Mouse (Mus musculus) lung, postnatal 36 days (tissue): ENCODE data around the gene Elob.

ENCODE experiments used
- DNase-seq: peaks from one replicate; pipeline ENCODE4 v3.0.0; 2022; ENCODE audit warnings: mixed read lengths

Elob gene

GRCm38 (mm10) chr17:23829064-23829619 lies at the start of gene Elob:
Elob (minus strand) TSS chr17:23829136.
- peak; percentile 90 for DNase-seq

GRCm38 (mm10) chr17:23877166-23877565 lies 48.2 kb upstream of the Elob start:
- no peak for DNase-seq

- DNase-seq, result no peak
Observed at GRCm38 (mm10) chr17:23876741-23877140, 47.8 kb upstream of the Elob start.

DNA sequence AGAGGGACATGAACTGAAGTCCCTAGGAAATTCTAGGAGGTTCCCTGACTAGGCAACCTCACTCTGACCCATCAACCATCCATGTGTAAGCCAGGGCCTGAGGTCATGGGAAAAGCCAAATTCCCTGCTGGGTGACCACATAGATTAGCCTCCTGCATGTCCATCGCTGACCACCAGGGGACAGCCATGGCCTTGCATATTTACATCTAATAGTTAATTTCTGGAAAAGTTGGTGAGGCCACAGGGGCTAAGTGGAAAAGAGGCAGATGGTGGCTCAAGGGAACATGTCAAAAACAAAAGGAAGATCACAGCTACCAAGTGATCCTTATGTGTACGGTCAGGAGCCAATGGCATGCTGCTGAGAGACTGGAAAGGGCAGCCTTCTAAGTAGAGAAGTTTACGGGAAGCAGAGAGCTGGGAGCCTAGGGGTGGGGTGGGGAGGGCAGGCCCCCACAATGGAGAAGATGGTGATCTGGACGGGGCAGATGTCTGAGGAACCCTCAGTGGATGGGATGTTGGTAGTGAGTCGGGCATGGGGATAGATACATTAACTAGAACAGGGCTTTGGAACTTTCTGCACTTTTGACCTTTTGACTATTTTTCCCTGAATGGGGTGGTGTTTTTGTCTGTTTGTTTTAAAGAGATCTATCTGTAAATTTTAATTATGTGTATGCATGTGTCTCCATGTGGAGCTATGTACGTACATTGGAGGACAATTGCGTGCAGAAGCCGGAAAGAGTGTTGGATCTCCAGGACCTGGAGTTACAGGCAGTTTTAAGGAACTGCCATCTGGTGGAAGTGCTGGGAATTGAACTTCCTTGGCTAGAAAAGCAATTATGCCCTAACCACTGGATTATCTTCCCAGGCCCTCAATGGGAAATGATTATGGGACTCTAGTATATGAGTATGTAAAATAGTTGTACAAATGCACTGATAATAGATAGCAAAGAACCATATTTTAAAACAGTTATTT lies 45.2 kb upstream of the Elob start:
- peak; percentile 80 for DNase-seq

GRCm38 (mm10) chr17:23868513-23868912 lies 39.6 kb upstream of the Elob start:
- DNase-seq, result peak; percentile 47

DNA sequence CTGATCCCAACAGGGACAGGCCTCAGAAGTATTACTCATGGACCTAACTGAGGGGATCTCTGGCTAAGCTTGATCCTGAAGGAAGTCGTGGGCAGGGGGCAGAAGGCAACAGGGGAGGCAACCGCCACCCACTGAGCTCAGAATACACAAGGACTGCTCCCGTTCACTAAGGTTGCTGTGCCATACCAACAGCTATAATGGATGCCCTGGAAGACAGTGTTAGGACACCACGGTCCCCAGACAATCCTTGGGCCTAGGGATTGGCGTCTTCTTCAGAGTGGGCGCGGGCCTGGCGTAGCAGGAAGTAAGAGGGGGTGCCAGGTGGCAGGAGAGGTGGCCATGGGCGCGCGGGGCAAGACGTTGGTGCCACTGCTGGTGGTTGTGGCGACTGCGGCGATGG lies 38.8 kb upstream of the Elob start, which contains the start of gene Prss21:
Gene Prss21 (plus strand): TSS at position 301 of the 400 bp plus-strand sequence.
- DNase-seq, result no peak

DNA sequence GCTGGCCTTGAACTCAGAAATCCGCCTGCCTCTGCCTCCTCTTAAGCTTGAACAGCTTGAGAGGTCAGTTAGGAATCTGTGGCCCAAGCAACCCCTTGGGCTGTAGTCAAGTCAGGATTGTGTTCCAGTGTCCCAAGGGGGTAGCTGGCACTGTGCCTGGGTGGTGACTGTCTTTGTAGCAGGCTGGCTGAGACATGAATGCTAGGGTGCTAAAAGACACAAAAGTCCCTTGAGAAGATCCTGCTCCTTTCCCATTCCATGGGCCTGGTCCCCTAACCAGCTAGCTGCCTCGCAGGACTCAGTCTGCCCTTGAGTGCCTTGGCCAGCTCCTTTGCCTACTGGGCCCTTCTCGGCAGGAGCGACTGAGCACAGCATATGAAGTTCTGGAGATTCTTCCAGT lies 34.0 kb upstream of the Elob start:
- no peak for DNase-seq

DNA sequence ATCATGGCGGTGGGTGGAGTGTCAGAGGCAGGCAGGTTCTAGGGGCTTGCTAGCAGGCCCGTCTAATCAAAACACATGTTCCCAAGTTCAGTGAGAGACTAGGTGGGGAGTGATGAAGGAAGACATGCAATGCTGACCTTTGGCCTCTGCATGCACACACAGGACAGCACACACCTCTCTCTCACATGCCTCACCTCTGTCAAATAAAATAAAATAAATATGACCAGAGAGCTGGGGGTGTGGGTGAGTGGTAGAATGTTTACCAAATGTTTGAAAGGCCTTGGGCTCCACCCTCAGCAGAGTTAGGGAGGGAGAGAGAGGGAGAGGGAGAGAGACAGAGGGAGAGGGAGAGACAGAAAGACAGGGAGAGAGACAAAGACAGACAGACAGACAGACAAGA lies 29.0 kb upstream of the Elob start:
- DNase-seq, result no peak

DNA sequence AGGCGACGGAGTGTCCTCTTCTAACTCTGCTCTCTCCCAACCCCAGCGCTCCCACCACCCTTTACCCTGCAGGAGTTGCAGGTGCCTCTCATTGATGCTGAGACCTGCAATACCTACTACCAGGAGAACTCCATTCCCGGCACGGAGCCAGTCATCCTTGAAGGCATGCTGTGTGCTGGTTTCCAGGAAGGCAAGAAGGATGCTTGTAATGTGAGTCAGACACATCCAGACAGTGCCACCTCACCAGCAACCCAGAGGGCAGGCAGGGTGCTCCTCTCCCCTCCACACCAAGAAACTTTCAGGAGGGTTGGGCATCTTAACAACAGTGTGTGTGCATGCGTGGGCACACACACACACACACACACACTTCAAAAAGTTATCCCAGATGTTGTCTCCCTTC lies 28.3 kb upstream of the Elob start:
- DNase-seq, result no peak

GRCm38 (mm10) chr17:23854229-23854765 lies 25.4 kb upstream of the Elob start:
- DNase-seq, result no peak

DNA sequence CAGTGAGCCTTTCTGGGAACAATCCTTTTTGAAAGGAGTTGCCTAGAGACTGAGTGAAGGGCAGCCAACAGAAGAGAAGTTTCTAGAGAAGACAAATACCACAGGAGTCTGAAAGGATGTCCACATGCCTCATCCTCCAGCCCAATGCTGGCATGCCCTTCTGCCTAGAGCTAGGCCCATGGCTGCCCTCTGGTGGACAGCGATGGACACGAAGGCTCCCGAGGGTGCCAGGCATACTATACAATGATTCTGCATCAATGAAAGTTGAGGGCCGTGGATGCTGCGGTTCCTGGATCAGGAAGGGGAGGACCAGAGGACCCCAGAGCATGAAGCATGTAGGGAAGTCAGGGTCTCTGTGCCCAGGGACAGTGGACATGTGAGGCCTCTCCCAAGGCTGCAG lies 24.4 kb upstream of the Elob start:
- DNase-seq, result peak; percentile 67

- peak; percentile 87 for DNase-seq
Observed at GRCm38 (mm10) chr17:23850853-23851749, 22.2 kb upstream of the Elob start.

DNA sequence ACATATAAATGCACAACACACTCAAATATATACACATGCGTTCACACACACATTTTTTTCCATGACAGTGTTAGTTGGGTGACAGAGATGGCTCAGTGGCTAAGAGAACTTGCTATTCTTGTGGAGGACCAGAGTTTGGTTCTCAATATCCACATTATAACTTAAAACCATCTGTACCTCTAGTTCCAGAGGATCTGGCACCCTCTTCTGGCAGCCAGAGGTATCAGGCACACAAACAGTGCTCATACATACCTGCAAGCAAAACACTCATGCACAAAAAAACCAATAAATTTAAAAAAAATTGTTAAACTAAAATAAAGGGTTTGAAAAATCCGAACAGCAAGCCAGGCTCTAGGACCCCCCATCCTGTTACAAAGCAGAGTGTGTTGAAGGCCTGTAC lies 21.1 kb upstream of the Elob start:
- no peak for DNase-seq

GRCm38 (mm10) chr17:23843812-23844273 lies 14.9 kb upstream of the Elob start, which contains the start of the genes Prss32 and Prss41:
Prss32 (plus strand) TSS chr17:23843855.
Prss41 (minus strand) TSS chr17:23844172.
- DNase-seq, result peak; percentile 74

GRCm38 (mm10) chr17:23843141-23843811 lies 14.3 kb upstream of the Elob start:
- DNase-seq, result peak; percentile 52

GRCm38 (mm10) chr17:23841145-23841544 lies 12.2 kb upstream of the Elob start:
- DNase-seq, result peak; percentile 90

DNA sequence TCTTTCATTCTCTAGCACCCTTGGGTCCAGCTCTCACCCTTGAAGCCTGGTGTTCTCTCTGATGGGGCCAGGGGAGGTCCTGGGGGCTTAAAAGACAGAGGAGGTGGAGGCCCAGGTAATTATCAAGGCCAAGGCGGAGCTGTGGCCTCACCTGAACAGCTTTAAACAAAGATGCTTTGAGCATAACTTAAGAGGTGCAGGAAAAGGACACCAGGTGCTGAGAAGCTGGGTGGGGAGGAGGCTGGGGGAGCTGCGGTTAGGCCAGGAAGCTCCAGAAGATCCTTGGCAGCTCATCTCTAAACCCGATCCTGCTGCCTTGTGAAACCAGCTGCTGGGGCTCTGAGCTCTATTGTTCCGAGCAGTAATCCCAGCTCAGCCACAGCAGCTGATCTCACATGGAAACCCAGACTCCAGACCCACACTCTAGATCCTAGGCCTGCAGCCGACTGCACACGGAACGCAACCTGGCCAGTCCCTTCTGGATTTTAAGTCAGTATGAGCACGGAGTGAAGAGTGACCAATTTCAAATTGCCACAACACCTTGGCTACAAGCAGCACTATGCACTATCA lies 7.2 kb upstream of the Elob start, which contains the start of gene Prss33:
Gene Prss33 (minus strand): TSS at position 51 of the 570 bp plus-strand sequence.
- DNase-seq, result no peak

DNA sequence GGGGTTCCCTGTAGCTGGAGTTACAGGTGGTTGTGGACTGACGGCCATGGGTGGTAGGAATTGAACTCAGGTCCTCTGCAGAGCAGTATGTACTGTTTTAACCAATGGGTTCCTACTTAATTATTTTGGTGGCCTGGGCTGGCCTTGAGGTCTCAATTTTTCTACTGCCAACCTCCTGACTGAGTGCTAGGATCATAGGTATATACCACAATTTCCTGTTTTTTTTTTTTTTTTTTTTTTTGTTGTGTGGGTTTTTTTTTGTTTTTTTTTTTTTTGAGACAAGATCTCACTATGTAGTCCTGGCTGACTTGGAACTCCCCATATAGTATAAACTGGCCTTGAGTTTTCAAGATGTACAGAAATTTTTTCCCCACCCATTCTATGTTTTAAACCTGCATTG lies 2.3 kb upstream of the Elob start:
- DNase-seq, result no peak

- peak; percentile 39 for DNase-seq
Observed at GRCm38 (mm10) chr17:23828271-23829001, 500 bp downstream of the Elob start.

- no peak for DNase-seq
Observed at GRCm38 (mm10) chr17:23825591-23825990, 3.3 kb downstream of the Elob start.

DNA sequence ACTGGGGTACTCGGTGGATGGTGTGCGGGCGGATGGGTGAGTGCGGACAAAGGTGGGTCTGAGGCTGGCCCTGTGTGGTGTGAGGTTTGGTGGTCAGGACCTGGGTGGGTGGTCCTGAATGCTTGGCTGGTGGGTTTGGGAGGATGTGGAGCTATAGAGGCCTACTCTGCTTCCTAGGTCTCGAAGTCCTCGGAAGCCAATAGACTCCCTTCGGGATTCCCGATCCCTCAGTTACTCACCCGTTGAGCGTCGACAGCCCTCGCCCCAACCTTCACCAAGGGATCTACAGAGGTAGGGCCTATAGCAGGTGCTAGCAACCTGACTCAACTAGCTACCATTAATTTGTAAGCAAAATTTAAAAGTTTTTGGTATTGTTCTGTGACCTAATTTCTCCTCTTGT lies 5.3 kb downstream of the Elob start:
- no peak for DNase-seq
